In genomic region chrX:73684156-73684555, GRCm38 (mm10) we compare ENCODE assay signal across 22 mouse cellular contexts. TPM values are rescaled to one million over a fixed set of nuclear protein-coding genes. Genes with fewer than 3 reads are reported as not detected.
"Had no signal": no experiment of that assay in that cellular context is flagged by ENCODE, and none has a peak within 500 bp of the region (broad histone marks: within the 10 kb centered on the region; RNA-seq: fewer than 3 reads in every experiment).

No protein-coding gene starts in this region.

- H3K4me3 ChIP-seq: heart, embryonic 10.5 days; heart, embryonic 12.5 days; hindbrain, embryonic 10.5 days; hindbrain, embryonic 12.5 days; intestine, embryonic 15.5 days; layer of hippocampus, adult 2 months; left cerebral cortex, adult 2 months; limb, embryonic 10.5 days; limb, embryonic 12.5 days; liver, embryonic 13.5 days had no signal

- H3K4me1 ChIP-seq: heart, embryonic 10.5 days; hindbrain, embryonic 10.5 days; hindbrain, embryonic 12.5 days; intestine, embryonic 15.5 days; limb, embryonic 10.5 days; limb, embryonic 12.5 days; liver, embryonic 13.5 days had no signal

- DNase-seq: gastrocnemius, postnatal 14 days; heart, postnatal 10 days; heart, postnatal 4 days; kidney, adult 18-20 months; kidney, postnatal 10 days; kidney, postnatal 25 days; kidney, postnatal 4 days; liver; liver, embryonic 13.5 days had no signal

- H3K27me3 ChIP-seq: heart, embryonic 12.5 days; hindbrain, embryonic 12.5 days; intestine, embryonic 15.5 days; liver, embryonic 13.5 days had no signal

- H3K27ac ChIP-seq: heart, embryonic 10.5 days; hindbrain, embryonic 10.5 days; hindbrain, embryonic 12.5 days; hindbrain, embryonic 14.5 days; intestine, embryonic 15.5 days; layer of hippocampus, adult 2 months; left cerebral cortex, adult 2 months; limb, embryonic 10.5 days; limb, embryonic 12.5 days; liver, embryonic 13.5 days had no signal

- H3K36me3 ChIP-seq: intestine, embryonic 15.5 days had no signal

RNA-seq across cellular contexts. Expression of gene Slc6a8, which starts 11.2 kb away (rescaled TPM):
- total RNA-seq: granulocyte monocyte progenitor cell, adult 5-6 weeks had no signal

RNA-seq across cellular contexts. Expression of gene Pnck, which starts 24.2 kb away (rescaled TPM):
- total RNA-seq: granulocyte monocyte progenitor cell, adult 5-6 weeks had no signal

RNA-seq across cellular contexts. Expression of gene Dusp9, which starts 44.9 kb away (rescaled TPM):
- total RNA-seq: gastrocnemius, adult 8-10 months; gastrocnemius, postnatal 14 days; heart, postnatal 25 days had no signal
